Mouse (Mus musculus): ENCODE data around the gene Apex2. TPM values are rescaled to one million over a fixed set of nuclear protein-coding genes. Genes with fewer than 3 reads are reported as not detected.
A peak's percentile ranks its signal among the peaks of the same experiment; 100 is the strongest.

The Apex2 gene
- polyA plus RNA-seq (2015; fragmentation: Nextera tagmentation; extraction: Ambion mirVana), result 6.1 and 6.7 TPM in 2 replicates

- Histone ChIP-seq H3K4me1 (ENCODE audit: insufficient read depth) (peaks cover 3% of the 10 kb centered on the region; the same call in 1 of the 2 replicates), H3K4me2 (ENCODE audit: low read depth, low read length) (peak within 1 kb of the TSS; percentile 78), H3K9ac (replicated peaks) (peak within 1 kb of the TSS; percentile 74), H3K27me3 (ENCODE audit: insufficient read depth, low read length) (no peaks in the 10 kb centered on the region), H3K36me3 (replicated peaks; ENCODE audit: insufficient read depth, low read length) (peaks cover under 1% of the 10 kb centered on the region; the same call in 1 of the 2 replicates), H3K27ac (ENCODE audit: low read depth) (peak within 1 kb of the TSS; percentile 91), H3K9me3 (ENCODE audit: low read length) (no peaks in the 10 kb centered on the region), H3K4me3 (ENCODE audit: low read depth, low read length) (peak within 1 kb of the TSS; percentile 63)
- DNase-seq (no peak), ATAC-seq (no peak)
- TF ChIP-seq CTCF (IDR thresholded peaks at IDR 0.05; ENCODE audit: low read depth), result no peak
- TF ChIP-seq EP300 (IDR thresholded peaks at IDR 0.05; ENCODE audit: low read depth), result no peak
- WGBS (ENCODE audit: insufficient replicate concordance), result 71% methylated on average over 5 of the region's 5 CpGs
These were observed at the start of gene Apex2 for GRCm38 (mm10) chrX:150589696-150590095. Apex2 (minus strand) TSS chrX:150589868.

DNA sequence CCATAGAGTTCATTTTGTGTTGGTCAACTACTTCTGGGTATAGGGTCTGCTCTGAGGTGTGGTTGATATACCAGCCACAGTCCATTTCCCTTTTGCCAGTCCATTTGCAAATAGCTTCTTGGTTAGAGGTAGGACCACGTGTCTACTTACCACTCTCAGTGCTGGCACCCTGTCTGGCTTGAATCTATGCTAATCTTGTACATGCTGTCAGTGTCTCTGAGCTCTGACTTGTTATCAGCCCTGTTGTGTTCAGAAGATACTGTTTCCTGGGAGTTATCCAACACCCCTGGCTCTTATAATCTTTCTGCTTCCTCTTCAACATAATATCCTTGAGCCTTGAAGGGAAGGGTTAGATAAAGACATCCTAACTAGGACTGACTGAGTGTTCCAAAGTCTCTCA, 46.8 kb upstream of the Apex2 start:
- DNase-seq, result no peak
- H3K36me3 ChIP-seq (replicated peaks; ENCODE audit: insufficient read depth, low read length), result no peaks in the 10 kb centered on the region

DNA sequence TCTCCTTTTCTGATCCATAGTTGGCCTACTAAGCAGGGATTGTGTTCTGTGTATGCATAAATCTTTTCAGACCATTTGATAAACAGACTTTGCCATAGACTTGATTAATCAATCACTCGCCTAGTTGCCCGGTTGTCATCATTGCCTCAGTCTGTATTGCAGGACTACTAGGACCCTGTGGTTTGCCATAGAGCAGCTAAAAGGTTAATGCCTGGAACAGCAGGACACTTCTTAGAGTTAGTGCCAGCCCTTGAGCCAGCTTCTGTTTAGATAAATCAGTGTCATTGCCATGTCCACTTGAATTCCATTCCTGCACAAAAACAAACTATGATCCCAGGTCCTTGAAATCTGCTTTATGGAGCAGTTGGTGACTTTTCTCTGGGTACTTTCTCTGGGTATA, 9.2 kb upstream of the Apex2 start:
- H3K27me3 ChIP-seq (ENCODE audit: insufficient read depth, low read length), result no peaks in the 10 kb centered on the region
- TF ChIP-seq EP300 (IDR thresholded peaks at IDR 0.05; ENCODE audit: low read depth), result no peak
- no peak for TF ChIP-seq CTCF (IDR thresholded peaks at IDR 0.05; ENCODE audit: low read depth)
- peak overlapping the region; percentile 48 for H3K27ac ChIP-seq (ENCODE audit: low read depth)
- WGBS (ENCODE audit: insufficient replicate concordance), result 74% methylated on average over 2 of the region's 2 CpGs
- H3K4me3 ChIP-seq (ENCODE audit: low read depth, low read length), result no peak overlapping the region
- H3K36me3 ChIP-seq (replicated peaks; ENCODE audit: insufficient read depth, low read length), result no peaks in the 10 kb centered on the region
- H3K4me1 ChIP-seq (ENCODE audit: insufficient read depth), result no peaks in the 10 kb centered on the region
- no peak overlapping the region for H3K9ac ChIP-seq (replicated peaks)
- DNase-seq, result no peak
- peak; percentile 53 for ATAC-seq
- no peaks in the 10 kb centered on the region for H3K9me3 ChIP-seq (ENCODE audit: low read length)
- H3K4me2 ChIP-seq (ENCODE audit: low read depth, low read length), result 0 out of 2 replicates have a peak overlapping the region, but pooled peaks have one; percentile 13

More for the DNA sequence above, 46.8 kb upstream of the Apex2 start:
- Histone ChIP-seq H3K4me3 (ENCODE audit: low read depth, low read length) (no peak overlapping the region), H3K27me3 (ENCODE audit: insufficient read depth, low read length) (0 out of 2 replicates have a peak, but pooled peaks cover 3% of the 10 kb centered on the region), H3K4me2 (ENCODE audit: low read depth, low read length) (no peak overlapping the region), H3K9me3 (ENCODE audit: low read length) (no peaks in the 10 kb centered on the region), H3K4me1 (ENCODE audit: insufficient read depth) (no peaks in the 10 kb centered on the region), H3K27ac (ENCODE audit: low read depth) (no peak overlapping the region), H3K9ac (replicated peaks) (no peak overlapping the region)
- no peak for ATAC-seq
- WGBS (ENCODE audit: insufficient replicate concordance), result 39% methylated on average over 1 of the region's 1 CpGs
- TF ChIP-seq EP300 (IDR thresholded peaks at IDR 0.05; ENCODE audit: low read depth) (no peak), CTCF (IDR thresholded peaks at IDR 0.05; ENCODE audit: low read depth) (no peak)

- Histone ChIP-seq H3K27ac (ENCODE audit: low read depth) (peak overlapping the region; percentile 90), H3K27me3 (ENCODE audit: insufficient read depth, low read length) (no peaks in the 10 kb centered on the region), H3K4me3 (ENCODE audit: low read depth, low read length) (peak overlapping the region; percentile 29), H3K4me2 (ENCODE audit: low read depth, low read length) (peak overlapping the region; percentile 57), H3K36me3 (replicated peaks; ENCODE audit: insufficient read depth, low read length) (no peaks in the 10 kb centered on the region), H3K4me1 (ENCODE audit: insufficient read depth) (no peaks in the 10 kb centered on the region), H3K9me3 (ENCODE audit: low read length) (no peaks in the 10 kb centered on the region), H3K9ac (replicated peaks) (peak overlapping the region; percentile 46)
- TF ChIP-seq EP300 (IDR thresholded peaks at IDR 0.05; ENCODE audit: low read depth), result peak; percentile 85
- no peak for TF ChIP-seq CTCF (IDR thresholded peaks at IDR 0.05; ENCODE audit: low read depth)
- 59% methylated on average over 9 of the region's 9 CpGs for WGBS (ENCODE audit: insufficient replicate concordance)
- ATAC-seq (no peak), DNase-seq (no peak)
These were observed 5.5 kb upstream of the Apex2 start for GRCm38 (mm10) chrX:150595016-150595760.

GRCm38 (mm10) chrX:150594176-150594575, 4.5 kb upstream of the Apex2 start:
- no peaks in the 10 kb centered on the region for H3K4me1 ChIP-seq (ENCODE audit: insufficient read depth)
- TF ChIP-seq EP300 (IDR thresholded peaks at IDR 0.05; ENCODE audit: low read depth) (no peak), CTCF (IDR thresholded peaks at IDR 0.05; ENCODE audit: low read depth) (no peak)
- WGBS (ENCODE audit: insufficient replicate concordance), result 59% methylated on average over 3 of the region's 3 CpGs
- H3K9ac ChIP-seq (replicated peaks), result 0 out of 2 replicates have a peak overlapping the region, but pooled peaks have one; percentile 46
- H3K36me3 ChIP-seq (replicated peaks; ENCODE audit: insufficient read depth, low read length), result no peaks in the 10 kb centered on the region
- no peaks in the 10 kb centered on the region for H3K27me3 ChIP-seq (ENCODE audit: insufficient read depth, low read length)
- H3K4me3 ChIP-seq (ENCODE audit: low read depth, low read length), result peak overlapping the region; percentile 29
- peak; percentile 72 for ATAC-seq
- H3K27ac ChIP-seq (ENCODE audit: low read depth), result peak overlapping the region; percentile 90
- peak overlapping the region; percentile 57 for H3K4me2 ChIP-seq (ENCODE audit: low read depth, low read length)
- DNase-seq, result no peak
- no peaks in the 10 kb centered on the region for H3K9me3 ChIP-seq (ENCODE audit: low read length)

- 0 out of 2 replicates have a peak, but pooled peaks have one; percentile 31 for TF ChIP-seq EP300 (IDR thresholded peaks at IDR 0.05; ENCODE audit: low read depth)
- no peak for TF ChIP-seq CTCF (IDR thresholded peaks at IDR 0.05; ENCODE audit: low read depth)
- H3K36me3 ChIP-seq (replicated peaks; ENCODE audit: insufficient read depth, low read length), result no peaks in the 10 kb centered on the region
- peak overlapping the region; percentile 90 for H3K27ac ChIP-seq (ENCODE audit: low read depth)
- no peaks in the 10 kb centered on the region for H3K4me1 ChIP-seq (ENCODE audit: insufficient read depth)
- no peaks in the 10 kb centered on the region for H3K9me3 ChIP-seq (ENCODE audit: low read length)
- DNase-seq (no peak), ATAC-seq (peak; percentile 49)
- H3K9ac ChIP-seq (replicated peaks), result no peak overlapping the region
- H3K27me3 ChIP-seq (ENCODE audit: insufficient read depth, low read length), result no peaks in the 10 kb centered on the region
- no peak overlapping the region for H3K4me3 ChIP-seq (ENCODE audit: low read depth, low read length)
- 72% methylated on average over 12 of the region's 12 CpGs for WGBS (ENCODE audit: insufficient replicate concordance)
- peak overlapping the region; percentile 57; the same call in 1 of the 2 replicates for H3K4me2 ChIP-seq (ENCODE audit: low read depth, low read length)
These were observed 3.8 kb upstream of the Apex2 start for GRCm38 (mm10) chrX:150593266-150594035.

Data from liver, postnatal 0 days (tissue).